Mouse (Mus musculus) T-helper 2 cell (primary cell): ENCODE measurements around the gene Wnk2.

Experiments
- in situ Hi-C: fragments of 300-600 bp; cut with MboI, MseI; formaldehyde crosslinking; loops from one replicate; pipeline ENCODE4 v1.15.1; 2025; ENCODE audit warnings: high pct_unique_total_duplicates

Wnk2 gene

DNA sequence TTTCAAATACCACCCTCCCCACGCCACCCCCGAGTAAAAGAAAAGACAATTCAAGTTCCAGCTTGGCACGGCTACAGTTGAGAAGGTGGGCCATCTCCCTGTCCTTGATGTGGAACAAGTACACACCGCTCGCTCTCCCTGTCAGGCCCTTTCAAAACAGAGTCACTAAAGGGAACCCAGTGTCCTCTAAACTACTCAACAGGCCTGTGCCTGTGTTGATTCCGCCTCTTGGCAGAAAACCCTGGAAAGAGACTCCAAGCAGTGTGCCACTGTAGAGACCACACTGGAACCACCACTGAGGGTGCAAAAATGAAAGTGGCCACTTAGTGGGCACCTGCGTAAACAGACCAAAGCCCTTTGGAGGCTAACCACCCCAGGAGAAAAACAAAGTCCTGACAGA lies 4.5 kb downstream of the Wnk2 start:
- in situ Hi-C loops = no loop called here

DNA sequence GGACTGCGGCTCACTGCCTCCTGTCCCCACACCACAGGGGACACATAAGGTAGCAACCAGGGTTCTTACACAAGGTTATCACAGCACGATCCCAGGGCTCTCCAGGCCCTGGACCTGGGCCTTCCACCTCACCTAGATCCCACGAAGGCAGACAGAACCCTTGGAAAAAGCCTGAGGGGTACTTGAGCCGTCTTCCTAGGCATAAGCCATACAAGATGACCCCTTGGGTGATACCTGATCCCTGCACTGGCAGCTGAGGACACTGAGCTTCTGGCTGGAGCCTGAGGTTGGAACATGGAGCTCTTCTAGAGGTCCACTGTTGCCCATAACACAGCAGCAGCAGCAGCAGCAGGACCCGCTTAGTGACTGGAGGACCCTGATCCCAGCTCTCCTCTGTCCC lies 5.4 kb downstream of the Wnk2 start:
- in situ Hi-C loops = no loop called here

DNA sequence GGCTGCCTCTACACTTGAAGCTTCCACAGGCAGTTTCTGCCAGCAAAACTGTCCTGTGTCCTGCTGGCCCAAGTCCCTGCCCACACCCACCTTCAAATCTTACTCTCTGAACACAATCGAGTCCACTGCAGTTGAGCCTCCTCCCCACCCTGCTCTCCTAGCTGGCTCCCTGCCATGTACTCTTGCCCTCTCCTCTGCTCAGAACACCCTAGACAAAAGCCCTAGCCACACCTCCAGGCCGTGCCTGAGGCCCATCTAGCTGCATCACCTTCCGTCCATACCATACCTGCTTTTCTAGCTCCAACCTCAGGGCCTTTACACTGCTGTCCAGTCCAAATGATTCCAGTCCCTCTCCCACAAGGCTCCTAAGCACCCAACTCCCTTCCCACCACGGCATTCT lies 7.2 kb downstream of the Wnk2 start:
- in situ Hi-C loops = no loop called here

DNA sequence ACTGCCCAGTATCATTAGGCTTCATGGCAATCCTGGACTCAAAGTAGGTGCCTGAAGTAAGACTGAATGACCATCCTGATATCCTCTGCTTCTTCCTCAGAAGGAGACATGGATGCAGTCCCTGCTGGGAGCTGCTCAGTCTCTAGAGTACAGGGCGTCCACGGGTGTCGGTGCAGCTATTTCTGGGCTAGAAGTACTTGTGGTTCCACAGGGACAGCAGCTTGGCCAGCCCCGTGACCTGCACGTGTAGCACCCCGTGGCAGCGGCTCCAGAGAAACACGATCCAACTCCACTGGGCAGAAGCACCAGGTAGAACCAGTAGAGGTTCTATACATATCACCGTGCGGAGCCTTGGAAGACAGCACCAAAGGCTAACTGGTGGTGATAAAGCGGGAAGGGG lies 13.3 kb downstream of the Wnk2 start:
- in situ Hi-C loops = no loop called here

DNA sequence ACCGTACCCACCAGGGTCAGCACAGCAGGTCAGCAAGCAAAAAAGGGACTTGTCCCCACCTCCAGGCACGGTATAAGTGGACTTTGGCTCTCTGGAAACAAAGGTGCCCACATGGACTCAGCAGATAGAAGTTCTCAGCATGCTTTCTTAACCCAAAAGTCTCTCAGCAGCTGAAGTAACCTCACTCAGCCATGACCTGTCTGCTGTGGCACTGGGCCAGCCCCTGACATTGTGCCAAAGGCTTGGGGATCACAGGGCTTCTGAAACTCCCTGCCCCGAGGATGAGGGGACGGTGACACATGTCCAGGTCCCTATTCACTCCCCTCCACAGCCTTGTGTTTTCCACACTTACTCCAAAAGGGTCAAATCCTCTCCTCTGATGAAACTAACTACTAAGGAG lies 14.7 kb downstream of the Wnk2 start:
- in situ Hi-C loops = no loop called here

DNA sequence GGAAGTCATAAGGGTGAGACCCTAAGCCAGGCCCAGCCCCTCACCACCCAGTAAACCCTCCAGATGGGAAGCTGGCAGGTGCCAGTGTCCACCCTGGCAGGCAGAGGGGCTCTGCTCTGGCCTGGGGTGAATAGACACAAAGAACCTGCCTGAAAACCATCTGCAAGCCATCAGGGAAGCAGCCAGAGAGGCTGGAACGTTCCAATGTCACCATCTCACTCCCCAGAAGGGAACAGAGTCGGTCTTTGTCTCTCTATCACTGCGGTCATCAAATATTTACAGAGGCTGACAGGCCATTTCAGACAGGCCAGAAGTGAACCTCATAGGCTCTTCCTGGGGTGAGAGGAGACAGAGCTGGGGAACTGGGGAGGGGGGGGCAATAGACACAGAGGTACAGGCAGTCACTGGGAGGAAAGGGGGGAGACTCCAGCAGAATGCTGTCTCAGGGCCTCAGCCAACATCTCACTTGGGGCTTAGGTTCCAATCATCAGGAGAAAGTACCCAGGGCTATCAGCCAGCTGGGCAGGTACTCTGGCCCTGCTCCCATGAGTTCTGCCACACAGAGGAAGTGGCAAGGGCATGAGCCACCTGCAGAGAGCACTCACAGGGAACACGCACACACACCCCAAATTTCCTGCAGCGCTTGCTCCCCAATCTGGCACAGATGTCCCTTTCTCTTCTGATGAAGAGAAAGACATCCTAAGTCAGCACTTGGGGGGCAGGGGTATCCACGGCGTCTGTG lies 15.7 kb downstream of the Wnk2 start:
- in situ Hi-C loops = no loop called here

DNA sequence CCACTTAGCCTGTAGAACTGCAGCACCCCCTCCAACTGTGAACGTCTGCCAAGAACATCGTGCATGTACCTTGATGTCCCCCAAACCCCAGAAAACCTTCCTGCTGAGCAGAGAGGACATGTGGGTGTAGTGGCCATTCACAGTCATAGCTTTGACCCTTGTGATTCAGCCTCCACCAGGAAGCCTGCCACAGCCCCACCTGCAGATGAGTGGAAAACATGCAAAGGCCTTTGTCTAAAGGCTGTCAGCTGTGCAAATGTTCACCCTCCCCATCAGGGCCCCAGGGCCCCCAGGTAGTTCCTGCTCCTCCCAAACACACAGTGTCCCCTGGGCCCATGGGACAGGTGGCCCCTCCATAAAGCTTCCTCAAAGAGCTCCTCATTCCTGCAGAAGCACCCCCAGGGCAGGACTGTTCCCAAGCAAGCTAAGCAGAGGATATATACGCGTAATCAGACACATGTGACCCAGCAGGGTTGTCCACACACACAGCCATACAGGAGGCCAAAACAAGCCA lies 16.4 kb downstream of the Wnk2 start:
- in situ Hi-C loops = no loop called here

DNA sequence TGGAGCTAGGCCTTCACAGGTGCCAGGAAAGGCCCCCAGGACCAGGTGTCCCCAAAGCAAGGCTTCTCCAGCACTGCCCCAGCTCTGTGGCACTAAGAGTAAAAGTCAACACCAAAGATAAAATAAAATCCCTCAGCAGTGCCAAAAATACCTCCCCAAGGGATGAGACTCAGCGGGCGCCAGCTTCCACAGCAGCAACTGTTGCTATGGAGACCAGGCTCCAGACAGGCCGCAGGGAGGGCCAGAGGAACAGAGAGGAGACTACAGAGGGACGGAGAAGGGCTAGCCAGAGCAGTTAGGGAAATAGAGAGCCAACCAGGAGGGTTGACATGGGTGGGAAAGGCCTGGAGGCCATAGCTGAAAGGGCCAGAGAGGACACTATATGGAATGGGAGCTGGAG lies 18.0 kb downstream of the Wnk2 start:
- in situ Hi-C loops = no loop called here

DNA sequence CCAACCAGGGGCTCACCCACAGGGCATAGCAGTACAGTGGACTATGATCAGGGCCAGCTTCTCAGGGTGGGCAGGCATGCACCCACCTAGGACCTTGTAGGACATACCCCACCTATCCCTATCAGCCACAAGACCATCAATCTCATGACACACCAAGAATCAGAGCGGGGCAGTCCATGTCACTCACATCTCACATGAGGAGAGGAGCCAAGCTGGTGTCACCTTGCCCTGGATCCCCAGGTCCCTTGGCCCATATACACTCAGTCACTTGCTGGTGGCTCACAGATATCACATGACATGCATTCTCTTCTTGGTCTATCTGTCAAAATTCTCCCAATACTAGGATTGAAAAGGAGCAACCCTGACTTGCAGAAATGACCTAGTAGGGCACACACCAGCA lies 18.7 kb downstream of the Wnk2 start:
- in situ Hi-C loops = no loop called here

DNA sequence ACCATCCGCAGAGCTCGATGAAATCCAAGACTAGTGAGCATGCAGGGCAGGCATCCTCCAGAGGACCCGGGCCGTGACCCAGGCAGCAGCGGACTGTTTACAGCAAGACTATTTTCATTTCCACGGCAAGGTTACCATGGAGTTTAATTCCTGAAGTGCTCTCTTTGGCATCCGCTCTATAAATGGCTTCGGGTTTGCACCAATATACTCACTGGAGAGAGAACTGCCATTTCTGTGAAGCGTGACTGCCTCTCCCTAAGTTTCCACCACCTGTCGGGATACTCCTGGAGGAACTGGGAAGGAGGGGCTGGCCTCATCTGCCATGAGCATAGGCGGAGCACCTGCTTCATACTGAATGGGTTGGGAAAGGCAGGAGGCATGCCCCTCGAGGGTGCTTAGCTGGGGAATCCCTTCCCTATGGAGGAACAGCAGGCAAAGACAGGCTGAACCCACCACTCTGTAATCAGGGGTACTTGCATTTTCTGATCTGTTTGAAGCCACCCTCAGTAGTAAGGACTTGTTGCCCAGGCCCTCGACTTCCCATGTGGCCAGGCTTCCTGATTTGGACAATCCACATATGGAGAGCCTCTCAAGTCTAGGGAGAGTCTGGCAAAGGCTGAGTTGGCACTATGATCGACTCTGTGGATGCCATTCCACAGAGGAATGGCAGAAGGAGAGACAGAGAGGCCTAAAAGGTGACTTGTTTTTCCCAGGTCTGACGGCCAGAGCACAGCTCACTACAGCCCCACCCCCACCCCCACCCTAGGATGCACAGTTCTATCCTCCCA lies 19.8 kb downstream of the Wnk2 start:
- in situ Hi-C loops = no loop called here

DNA sequence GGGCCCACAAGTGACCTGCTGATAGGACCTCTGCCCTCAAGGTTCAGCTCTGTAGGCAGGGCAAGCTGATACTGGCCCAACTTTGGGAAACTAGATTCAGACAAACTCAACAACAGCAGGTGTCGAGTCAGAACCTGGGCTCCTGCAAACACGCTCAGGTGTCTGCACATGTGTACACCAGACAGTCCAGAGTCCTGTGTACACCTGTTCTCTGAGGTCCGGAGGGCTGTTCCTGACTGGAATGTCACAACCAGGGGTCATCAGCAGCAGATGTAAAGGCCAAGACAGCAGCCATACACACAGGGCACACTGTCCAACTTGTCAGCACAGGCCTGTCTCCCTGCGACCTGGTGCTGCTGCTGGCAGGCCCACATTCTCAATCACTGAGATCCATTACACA lies 25.7 kb downstream of the Wnk2 start:
- in situ Hi-C loops = no loop called here

DNA sequence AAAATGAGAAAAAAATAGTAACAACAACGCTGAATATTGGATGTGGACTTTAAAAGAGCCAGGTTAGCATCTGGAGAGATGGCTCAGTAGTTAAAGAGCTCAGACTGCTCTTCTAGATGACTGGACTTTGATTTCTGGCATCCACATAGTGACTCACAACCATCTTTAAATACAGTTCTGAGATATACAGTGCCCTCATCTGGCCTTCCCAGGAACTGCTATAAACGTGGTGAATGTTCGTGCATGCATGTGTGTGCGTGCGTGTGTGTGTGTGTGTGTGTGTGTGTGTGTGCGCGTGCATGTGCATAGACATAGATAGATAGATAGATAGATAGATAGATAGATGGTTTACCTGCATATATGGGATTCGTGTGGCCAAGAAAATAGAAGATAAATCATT lies 30.3 kb downstream of the Wnk2 start:
- in situ Hi-C loops = no loop called here

DNA sequence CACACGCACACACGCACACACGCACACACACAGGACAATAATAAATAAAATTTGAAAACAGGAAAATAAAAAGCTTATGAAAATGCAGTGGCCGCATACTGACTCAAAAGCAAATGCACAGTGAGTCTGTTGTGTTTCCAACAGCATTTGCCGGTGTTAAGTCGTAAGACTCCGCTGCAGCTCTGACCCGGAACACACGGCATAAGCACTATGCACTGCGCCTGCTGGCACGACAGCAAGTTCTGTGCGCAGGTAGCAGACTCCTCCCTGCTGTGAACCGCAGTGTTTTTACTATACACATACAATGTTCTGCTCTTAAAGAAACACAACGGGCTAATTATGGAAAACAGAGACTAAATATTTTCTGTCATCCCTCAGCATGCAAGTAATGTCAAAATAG lies 32.9 kb downstream of the Wnk2 start:
- in situ Hi-C loops = no loop called here

DNA sequence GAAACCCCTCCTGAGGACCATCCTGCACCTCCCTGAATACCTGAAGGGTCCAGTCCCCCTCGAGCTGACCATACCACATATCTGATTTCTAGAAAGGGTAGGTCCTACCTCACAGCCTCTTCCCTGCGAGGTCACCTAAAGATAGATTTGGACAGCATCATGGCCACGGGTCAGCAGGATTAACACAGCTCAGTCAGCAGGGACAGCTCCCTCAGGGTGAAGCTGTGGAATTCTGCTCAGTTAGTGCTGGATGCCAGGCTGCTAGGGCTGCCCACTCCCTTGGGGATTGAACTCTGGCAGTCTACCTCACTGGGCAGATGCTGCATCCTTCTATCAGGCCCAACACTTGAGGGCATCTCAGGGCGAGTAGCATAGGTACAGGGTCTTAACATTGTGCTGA lies 33.7 kb downstream of the Wnk2 start:
- in situ Hi-C loops = no loop called here

DNA sequence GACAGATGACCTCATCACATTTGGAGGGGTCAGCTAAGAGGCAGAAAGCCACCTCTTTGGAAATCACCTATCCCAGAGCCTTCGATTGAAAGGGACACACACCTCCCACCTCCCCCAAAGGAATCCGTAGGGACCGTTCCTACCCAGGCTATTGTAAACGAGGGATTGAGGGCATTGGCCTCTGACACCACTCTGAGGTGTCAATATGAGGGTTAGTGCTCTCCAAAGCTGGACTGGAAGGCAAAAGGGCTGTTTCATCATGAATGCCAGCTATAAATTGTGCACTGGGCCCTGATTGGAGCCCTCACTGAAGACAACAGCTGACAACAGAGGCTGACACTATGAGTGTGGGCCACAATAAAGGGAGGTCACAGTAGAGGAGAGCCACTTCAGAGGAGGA lies 34.5 kb downstream of the Wnk2 start:
- in situ Hi-C loops = no loop called here

DNA sequence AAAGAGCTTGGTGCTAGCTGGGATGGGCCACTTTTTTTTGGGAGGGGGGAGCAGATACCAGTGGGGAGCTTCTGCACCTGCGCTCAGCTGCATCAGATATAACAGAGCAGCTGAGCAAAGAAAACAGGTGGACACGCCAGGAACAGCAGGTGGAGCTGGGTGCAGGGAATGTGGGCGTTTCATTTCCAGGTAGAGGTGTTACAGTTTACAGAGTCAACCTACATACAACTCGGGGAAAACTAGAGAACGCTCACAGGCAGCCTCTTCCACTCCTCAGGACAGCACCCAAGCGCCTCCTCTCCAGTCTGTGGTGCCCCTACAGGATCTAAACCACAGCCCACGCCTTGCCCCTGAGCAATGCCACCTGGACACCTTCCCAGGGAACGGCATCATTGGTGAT lies 35.2 kb downstream of the Wnk2 start:
- in situ Hi-C loops = no loop called here

DNA sequence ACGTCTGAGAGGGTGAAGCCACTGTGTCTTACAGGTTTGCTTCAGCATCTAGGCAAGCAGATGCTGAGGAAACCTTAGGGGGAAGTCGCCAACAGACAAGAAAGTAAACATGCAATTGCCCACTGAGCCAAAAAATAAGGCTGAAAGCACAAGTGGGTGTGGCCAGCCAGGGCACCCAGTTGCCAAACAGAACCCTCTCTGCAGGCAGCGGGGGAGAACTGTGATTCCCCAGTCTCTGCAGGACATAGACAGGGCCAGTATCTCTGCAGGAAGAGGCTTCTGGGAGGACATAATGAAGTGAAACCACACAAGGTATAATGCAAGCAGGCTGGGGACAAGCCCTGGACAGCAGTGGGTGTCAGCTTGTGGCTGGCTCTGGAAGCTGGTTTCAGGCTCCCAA lies 38.1 kb downstream of the Wnk2 start:
- in situ Hi-C loops = no loop called here

DNA sequence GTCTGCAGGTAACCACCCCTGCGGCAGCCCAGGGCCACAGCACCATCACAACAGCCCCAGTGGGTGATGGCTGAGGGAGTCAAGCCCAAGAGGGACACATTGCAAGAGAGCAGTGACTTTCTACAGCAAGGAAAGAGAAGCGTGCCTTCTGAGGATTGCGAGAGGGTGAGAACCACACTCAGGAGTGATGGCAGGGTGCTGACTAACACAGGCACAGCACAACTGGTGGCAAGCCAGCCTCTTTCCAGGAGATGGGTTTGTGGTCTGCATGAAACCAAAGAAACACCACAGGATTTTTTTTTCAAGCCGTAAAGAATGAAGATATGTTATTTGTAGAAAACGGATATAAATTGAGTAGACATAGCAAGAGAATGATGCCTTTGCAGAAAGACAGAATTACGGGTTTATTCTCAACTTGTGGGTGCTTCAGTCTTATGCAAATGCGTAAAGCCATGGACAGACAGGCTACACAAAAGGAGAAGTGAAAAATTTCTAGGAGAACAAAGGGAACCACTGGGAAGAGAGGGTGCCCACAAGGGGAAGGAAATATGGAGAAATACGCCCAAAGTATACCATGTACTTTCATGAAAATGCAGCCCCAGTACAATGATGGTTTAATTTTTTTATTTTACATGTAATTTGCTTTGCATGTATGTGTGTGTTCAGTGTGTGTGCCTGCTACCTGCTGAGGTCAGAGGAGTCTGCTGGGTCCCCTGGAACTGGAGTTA lies 39.5 kb downstream of the Wnk2 start:
- in situ Hi-C loops = no loop called here

DNA sequence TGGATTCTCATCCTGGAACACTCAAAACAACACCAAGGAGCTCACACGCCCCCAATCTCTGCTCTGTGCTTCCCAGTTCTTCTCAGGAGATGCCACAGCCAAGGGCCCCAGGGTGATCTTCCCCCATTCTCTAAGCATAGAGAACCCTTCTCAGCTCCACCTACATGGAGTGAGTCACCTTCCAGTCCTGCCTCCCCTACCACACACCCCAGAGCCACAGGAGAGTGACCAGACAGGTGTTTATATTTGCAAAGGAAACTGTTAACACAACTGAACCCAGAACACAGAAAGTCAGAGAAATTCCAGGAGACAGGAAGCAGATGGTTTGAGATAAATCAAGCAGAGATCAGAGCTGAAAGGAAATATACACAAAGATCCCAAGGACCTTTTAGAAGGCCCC lies 43.9 kb downstream of the Wnk2 start:
- in situ Hi-C loops = no loop called here

DNA sequence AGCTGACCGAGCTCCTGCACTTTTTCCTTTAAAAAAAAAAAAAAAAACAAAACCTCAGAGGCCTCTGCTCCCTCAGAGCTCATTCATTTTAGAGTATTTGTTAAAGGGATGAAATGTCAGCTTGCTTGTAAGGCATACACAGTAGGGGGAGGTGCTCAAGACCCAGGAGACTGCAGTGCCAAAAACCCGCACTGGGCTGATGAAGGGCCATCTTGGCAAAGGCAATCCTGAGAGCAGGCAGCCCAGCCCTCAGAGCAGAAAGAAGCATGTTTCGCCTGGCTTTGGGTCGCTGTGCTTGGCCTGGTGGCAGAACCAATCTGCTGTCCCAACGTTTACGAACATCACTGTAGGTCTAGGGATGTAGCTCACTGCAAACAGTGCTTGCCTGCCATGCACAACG lies 44.6 kb downstream of the Wnk2 start:
- in situ Hi-C loops = no loop called here

DNA sequence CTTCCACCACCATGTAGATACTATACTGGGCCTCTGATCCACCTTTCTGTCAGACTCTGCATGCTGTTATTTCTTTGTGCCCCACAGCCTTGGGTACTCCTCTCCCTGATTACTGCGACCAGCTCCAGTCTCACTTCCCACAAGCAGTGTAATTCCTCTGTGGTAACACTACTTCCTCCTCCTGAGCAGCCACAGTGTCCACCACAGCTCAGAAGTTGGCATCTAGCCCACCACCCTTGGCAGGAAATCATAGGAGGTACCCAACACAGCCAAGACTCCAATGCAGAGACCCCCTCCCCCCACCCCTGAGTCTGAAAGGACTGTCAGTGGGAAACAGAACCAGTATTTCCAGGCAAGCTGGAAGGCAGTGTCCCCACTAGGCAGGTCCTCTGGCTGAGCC lies 47.4 kb downstream of the Wnk2 start:
- in situ Hi-C loops = no loop called here

DNA sequence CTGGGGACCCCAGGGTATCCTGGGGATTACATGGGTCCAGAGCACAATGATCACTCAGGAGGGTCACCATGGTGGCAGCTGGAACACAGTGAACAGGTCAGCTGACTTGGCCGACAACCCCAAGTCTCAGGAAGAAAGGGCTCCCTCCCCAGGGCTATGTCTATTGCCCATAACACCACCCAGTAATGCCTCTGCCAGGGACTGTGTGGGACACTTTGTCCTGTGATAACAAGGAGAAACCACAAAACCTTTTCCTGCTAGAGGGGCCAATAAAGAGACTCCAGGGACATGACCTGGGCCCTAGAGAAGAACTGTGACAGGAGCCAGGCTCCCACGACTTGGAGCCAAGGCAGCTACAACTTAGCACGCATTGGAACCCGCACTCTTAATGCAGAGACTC lies 51.0 kb downstream of the Wnk2 start:
- in situ Hi-C loops = loop anchor here (5.0 kb wide), 1 partner anchor 50 kb away; no protein-coding TSS in a partner anchor
